Mouse (Mus musculus) left cerebral cortex, adult 18-20 months (tissue): ENCODE data around the gene Mapkap1. TPM values are rescaled to one million over a fixed set of nuclear protein-coding genes. Genes with fewer than 3 reads are reported as not detected.

Source experiments
- DNase-seq, 2 experiments: peaks; one replicate each; pipeline ENCODE4 v3.0.0; 2021 to 2022; ENCODE audit warnings: low spot score in 2 of 2, mixed read lengths in 1 of 2
- long read RNA-seq, 2 experiments: library from polyadenylated mRNA; stranded (forward); transcript quantifications; one replicate each; pipeline ENCODE4 v2.0.0; 2021
- total RNA-seq, 2 experiments: library from RNA; stranded (reverse); gene quantifications; 2 replicates each; pipeline ENCODE4 v1.2.3; 2021

Gene Mapkap1
- 10 to 100 TPM; 69.0 to 72.0 TPM for total RNA-seq
- long read RNA-seq, experiment 1, transcript Mapkap1-209 (12 exons, 3,111 nt), result major isoform, 22 of 67 reads
- long read RNA-seq, experiment 1, partial matches to known transcripts, result 7 of 67 reads
- long read RNA-seq, experiment 1, other reads (novel, unspliced or antisense), result 37 of 67 reads
- long read RNA-seq, experiment 2, transcript Mapkap1-209 (12 exons, 3,111 nt), result major isoform, 20 of 57 reads
- long read RNA-seq, experiment 2, partial matches to known transcripts, result 4 of 57 reads
- long read RNA-seq, experiment 2, other reads (novel, unspliced or antisense), result 31 of 57 reads

- peak; percentile 97 to 98 for DNase-seq
Observed at GRCm38 (mm10) chr2:34406601-34407464, at the start of gene Mapkap1. Mapkap1 (plus strand) TSS chr2:34406771.

- DNase-seq, result no peak
Observed at GRCm38 (mm10) chr2:34363678-34364077, 42.9 kb upstream of the Mapkap1 start.

- no peak for DNase-seq
Observed at GRCm38 (mm10) chr2:34367024-34367423, 39.5 kb upstream of the Mapkap1 start.

- DNase-seq, result no peak
Observed at GRCm38 (mm10) chr2:34368396-34368795, 38.2 kb upstream of the Mapkap1 start.

- no peak for DNase-seq
Observed at GRCm38 (mm10) chr2:34370349-34370724, 36.2 kb upstream of the Mapkap1 start.

- peak; percentile 4 to 7 for DNase-seq
Observed at GRCm38 (mm10) chr2:34370725-34371440, 35.7 kb upstream of the Mapkap1 start.

GRCm38 (mm10) chr2:34371441-34372304 is 34.9 kb upstream of the Mapkap1 start:
- peak; percentile 7 to 17 for DNase-seq

GRCm38 (mm10) chr2:34372305-34373301 is 34.0 kb upstream of the Mapkap1 start, which contains the start of gene Pbx3:
Pbx3 (minus strand) TSS chr2:34373142.
- DNase-seq, result peak; percentile 85 to 87

- DNase-seq, result no peak
Observed at GRCm38 (mm10) chr2:34373886-34374285, 32.7 kb upstream of the Mapkap1 start.

GRCm38 (mm10) chr2:34374349-34374748 is 32.2 kb upstream of the Mapkap1 start:
- DNase-seq, result no peak

- DNase-seq, result no peak
Observed at GRCm38 (mm10) chr2:34378930-34379329, 27.6 kb upstream of the Mapkap1 start.

- DNase-seq, result no peak
Observed at GRCm38 (mm10) chr2:34399535-34399934, 7.0 kb upstream of the Mapkap1 start.

GRCm38 (mm10) chr2:34407596-34407995 is 1.0 kb downstream of the Mapkap1 start:
- no peak for DNase-seq

GRCm38 (mm10) chr2:34408341-34408740 is 1.8 kb downstream of the Mapkap1 start:
- DNase-seq, result no peak

- DNase-seq, result no peak
Observed at GRCm38 (mm10) chr2:34409741-34410340, 3.3 kb downstream of the Mapkap1 start.

- no peak for DNase-seq
Observed at GRCm38 (mm10) chr2:34420256-34420655, 13.7 kb downstream of the Mapkap1 start.

GRCm38 (mm10) chr2:34424186-34424585 is 17.6 kb downstream of the Mapkap1 start:
- DNase-seq, result no peak

GRCm38 (mm10) chr2:34425573-34426223 is 19.1 kb downstream of the Mapkap1 start:
- no peak for DNase-seq
